Mouse (Mus musculus) ES-E14 (cell line): Measurements from ENCODE around the gene Parp11. TPM values are rescaled to one million over a fixed set of nuclear protein-coding genes. Genes with fewer than 3 reads are reported as not detected.

ENCODE experiments used
- DNase-seq: peaks from one replicate; pipeline ENCODE4 v3.0.0-alpha.2; 2013; ENCODE audit warnings: low read depth, low spot score
- H3K27ac ChIP-seq: 2 replicates; pipeline ENCODE4 v1.5.1; 2012; ENCODE audit warnings: low read depth, mild to moderate bottlenecking, low read length, moderate library complexity, mixed read lengths; ENCODE audit not compliant: poor library complexity, insufficient read depth, severe bottlenecking
- H3K36me3 ChIP-seq: 2 replicates; pipeline ENCODE4 v1.6.1; 2012; ENCODE audit warnings: mild to moderate bottlenecking, low read length, moderate library complexity, mixed read lengths; ENCODE audit not compliant: control insufficient read depth, poor library complexity, insufficient read depth, severe bottlenecking
- H3K4me1 ChIP-seq, 2 experiments: fragments of 150-350 bp in 1 of 2; sonication (generic) in 1 of 2; 2 replicates each; pipeline ENCODE4 v1.6.1; 2012; ENCODE audit warnings: low read length in 2 of 2, mild to moderate bottlenecking in 1 of 2, mixed read lengths in 1 of 2; ENCODE audit not compliant: control insufficient read depth in 2 of 2, insufficient read depth in 2 of 2, poor library complexity in 1 of 2
- H3K4me3 ChIP-seq, 2 experiments: fragments of 150-350 bp in 1 of 2; sonication (generic) in 1 of 2; 2 replicates each; pipeline ENCODE4 v1.5.1; 2012; ENCODE audit warnings: low read length in 2 of 2, low read depth in 1 of 2, mild to moderate bottlenecking in 1 of 2, mixed read lengths in 1 of 2; ENCODE audit not compliant: insufficient read depth in 1 of 2, poor library complexity in 1 of 2, severe bottlenecking in 1 of 2
- H3K9ac ChIP-seq: 2 replicates; pipeline ENCODE4 v1.6.1; 2012; ENCODE audit warnings: low read depth, mild to moderate bottlenecking, low read length, mixed read lengths; ENCODE audit not compliant: poor library complexity, insufficient read depth, severe bottlenecking
- H3K9me3 ChIP-seq: fragments of 150-350 bp; sonication (generic); 2 replicates; pipeline ENCODE4 v1.6.1; 2012; ENCODE audit warnings: low read depth, mild to moderate bottlenecking, low read length; ENCODE audit not compliant: control insufficient read depth, insufficient read depth
- CHD2 ChIP-seq: IDR thresholded peaks from 2 replicates; pipeline ENCODE4 v1.6.1; 2014; ENCODE audit warnings: mild to moderate bottlenecking, low read depth, low read length, inconsistent platforms
- HCFC1 ChIP-seq: IDR thresholded peaks from 2 replicates; pipeline ENCODE4 v1.6.1; 2012; ENCODE audit warnings: low read length, inconsistent platforms, borderline replicate concordance; ENCODE audit not compliant: insufficient read depth
- MAFK ChIP-seq: IDR thresholded peaks from 2 replicates; pipeline ENCODE4 v1.6.1; 2014; ENCODE audit warnings: mild to moderate bottlenecking, low read depth, low read length, inconsistent platforms; ENCODE audit not compliant: insufficient read depth
- ZC3H11A ChIP-seq: IDR thresholded peaks from 2 replicates; pipeline ENCODE4 v1.6.1; 2012; ENCODE audit warnings: low read depth, mild to moderate bottlenecking, inconsistent platforms, low read length, borderline replicate concordance
- ZNF384 ChIP-seq: IDR thresholded peaks from 2 replicates; pipeline ENCODE4 v1.6.1; 2012; ENCODE audit warnings: low read depth, low read length, inconsistent platforms
- in situ Hi-C, 2 experiments: fragments of 600-800 bp; cut with MboI; formaldehyde crosslinking; loops; one replicate each; pipeline ENCODE4 v1.15.1; 2025; ENCODE audit warnings: low sequenced_read_pairs in 2 of 2, inconsistent platforms in 1 of 2; ENCODE audit not compliant: unreplicated experiment in 2 of 2
- total RNA-seq: library from RNA; depleted of rRNA; stranded (reverse); fragments of 300-350 nt; gene quantifications from 2 replicates; pipeline ENCODE4 v1.2.3, GENCODE M21; 2012

The Parp11 gene
- total RNA-seq, 1 experiment = 7.9 TPM

- no peak for DNase-seq
- H3K4me1 ChIP-seq = no peaks in the 10 kb centered on the region
- H3K9ac ChIP-seq = no peak overlapping the region
- in situ Hi-C loops = no loop called here
- H3K9me3 ChIP-seq = no peaks in the 10 kb centered on the region
- no peaks in the 10 kb centered on the region for H3K36me3 ChIP-seq
- H3K27ac ChIP-seq = no peak overlapping the region
- H3K4me3 ChIP-seq = no peak overlapping the region
- TF ChIP-seq ZNF384 (no peak), MAFK (no peak), HCFC1 (no peak), CHD2 (no peak), ZC3H11A (no peak)
Measured at GRCm38 (mm10) chr6:127425095-127425494, 21.5 kb upstream of the Parp11 start.

- Histone ChIP-seq H3K36me3 (no peaks in the 10 kb centered on the region), H3K9me3 (no peaks in the 10 kb centered on the region), H3K9ac (no peak overlapping the region), H3K27ac (no peak overlapping the region), H3K4me3 (no peak overlapping the region), H3K4me1 (no peaks in the 10 kb centered on the region)
- no peak for DNase-seq
- in situ Hi-C loops = no loop called here
- no peak for TF ChIP-seq MAFK
- TF ChIP-seq ZNF384 = no peak
- TF ChIP-seq ZC3H11A = no peak
- TF ChIP-seq HCFC1 = no peak
- no peak for TF ChIP-seq CHD2
Measured at GRCm38 (mm10) chr6:127430716-127431115, 15.9 kb upstream of the Parp11 start.

GRCm38 (mm10) chr6:127431196-127431766 lies 15.4 kb upstream of the Parp11 start:
- H3K9ac ChIP-seq = no peak overlapping the region
- no peaks in the 10 kb centered on the region for H3K36me3 ChIP-seq
- no peak overlapping the region for H3K4me3 ChIP-seq
- TF ChIP-seq HCFC1 (no peak), MAFK (no peak)
- no peak for DNase-seq
- no peaks in the 10 kb centered on the region for H3K4me1 ChIP-seq
- in situ Hi-C loops = no loop called here
- H3K9me3 ChIP-seq = no peaks in the 10 kb centered on the region
- no peak overlapping the region for H3K27ac ChIP-seq

- Histone ChIP-seq H3K9me3 (no peaks in the 10 kb centered on the region), H3K4me1 (no peaks in the 10 kb centered on the region), H3K9ac (no peak overlapping the region), H3K4me3 (no peak overlapping the region), H3K27ac (no peak overlapping the region), H3K36me3 (no peaks in the 10 kb centered on the region)
- in situ Hi-C loops = no loop called here
- TF ChIP-seq ZC3H11A (no peak), HCFC1 (no peak)
- no peak for DNase-seq
Measured at GRCm38 (mm10) chr6:127433886-127434647, 12.6 kb upstream of the Parp11 start.

GRCm38 (mm10) chr6:127434648-127434984 lies 12.0 kb upstream of the Parp11 start:
- DNase-seq = no peak
- in situ Hi-C loops = no loop called here
- Histone ChIP-seq H3K4me1 (no peaks in the 10 kb centered on the region), H3K9ac (no peak overlapping the region), H3K27ac (no peak overlapping the region), H3K4me3 (no peak overlapping the region), H3K36me3 (no peaks in the 10 kb centered on the region), H3K9me3 (no peaks in the 10 kb centered on the region)
- no peak for TF ChIP-seq ZC3H11A
